Mouse (Mus musculus) testis, adult 2 months (tissue): ENCODE results near the gene Wdfy2.

Experiments used
- CTCF ChIP-seq: fragments of 200-500 bp; IDR thresholded peaks from 2 replicates; pipeline ENCODE4 v1.5.1; 2012; ENCODE audit warnings: low read depth, mild to moderate bottlenecking, inconsistent platforms, low read length, moderate library complexity; ENCODE audit not compliant: control insufficient read depth, insufficient read depth, insufficient replicate concordance
- POLR2A ChIP-seq: fragments of 200-500 bp; IDR thresholded peaks from 2 replicates; pipeline ENCODE4 v1.6.1; 2012; ENCODE audit warnings: low read depth, mild to moderate bottlenecking, inconsistent platforms, low read length, moderate library complexity; ENCODE audit not compliant: control insufficient read depth

DNA sequence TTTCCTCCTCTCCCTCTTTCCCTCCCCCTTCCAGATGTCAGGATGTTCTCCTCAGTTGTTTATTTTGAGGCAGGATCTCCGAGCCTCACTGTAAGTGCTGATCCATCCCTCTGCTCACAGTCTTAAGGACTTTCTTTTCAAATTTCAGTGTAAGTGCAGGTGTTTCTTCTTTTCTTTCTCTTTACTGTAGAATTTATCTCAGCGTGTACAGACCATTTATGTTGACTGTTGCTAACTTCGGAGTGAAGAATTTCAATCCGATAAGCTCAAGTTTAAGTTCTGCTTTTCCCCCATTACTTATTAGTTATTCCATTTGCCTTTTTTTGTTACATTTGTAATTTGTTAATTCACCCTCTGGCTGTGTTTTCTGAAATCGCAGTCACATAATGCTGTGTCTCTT is 29.6 kb downstream of the Wdfy2 start:
- TF ChIP-seq CTCF, result no peak
- TF ChIP-seq POLR2A, result no peak
